Mouse (Mus musculus) kidney, adult 2 months (tissue): ENCODE measurements at regions not wholly inside any gene's neighbourhood (a gene's known extent, or its start where the extent isn't known, plus 50 kb on each side); places are given as distances from the start of the nearest gene placed in this dataset.
A peak's percentile ranks its signal among the peaks of the same experiment; 100 is the strongest.

Experiments used
- DNase-seq: peaks from one replicate; pipeline ENCODE4 v3.0.0; 2021
- H3K27ac ChIP-seq: fragments of 200-500 bp; 2 replicates; pipeline ENCODE4 v1.5.1; 2012; ENCODE audit warnings: low read depth, low read length, control low read depth, inconsistent platforms; ENCODE audit not compliant: insufficient read depth
- H3K27me3 ChIP-seq: fragments of 200-500 bp; replicated peaks from 2 replicates; pipeline ENCODE4 v1.6.1; 2012; ENCODE audit warnings: mild to moderate bottlenecking, moderate library complexity, low read length, inconsistent platforms; ENCODE audit not compliant: control insufficient read depth, insufficient read depth
- H3K36me3 ChIP-seq: fragments of 200-500 bp; 2 replicates; pipeline ENCODE4 v1.6.1; 2012; ENCODE audit warnings: mild to moderate bottlenecking, moderate library complexity, low read length, inconsistent platforms; ENCODE audit not compliant: control insufficient read depth, insufficient read depth
- H3K4me1 ChIP-seq: fragments of 200-500 bp; 2 replicates; pipeline ENCODE4 v1.6.1; 2011; ENCODE audit warnings: low read length; ENCODE audit not compliant: control insufficient read depth, insufficient read depth
- H3K4me3 ChIP-seq: fragments of 200-500 bp; 2 replicates; pipeline ENCODE4 v1.5.1; 2011; ENCODE audit warnings: mild to moderate bottlenecking, low read depth, low read length, control low read depth; ENCODE audit not compliant: insufficient read depth
- CTCF ChIP-seq: fragments of 200-500 bp; conservative IDR thresholded peaks from 2 replicates; pipeline ENCODE4 v1.5.1; 2011; ENCODE audit warnings: low read depth, mild to moderate bottlenecking, control low read depth, low read length, moderate library complexity, mixed read lengths; ENCODE audit not compliant: insufficient read depth, insufficient read length
- POLR2A ChIP-seq: fragments of 200-500 bp; IDR thresholded peaks from one replicate; pipeline ENCODE4 v1.6.1; 2011; ENCODE audit warnings: low read depth, low read length, control low read depth
- WGBS: fragments of 180-500 bp; shearing (Covaris S2); methylation state at CpG from one replicate; pipeline ENCODE4 v1.1.7; 2018; 5-methylcytosine and 5-hydroxymethylcytosine counted together

- no peak overlapping the region for H3K27ac ChIP-seq
- H3K36me3 ChIP-seq: no peaks in the 10 kb centered on the region
- WGBS: 88% methylated on average over 6 of the region's 6 CpGs
- H3K4me1 ChIP-seq: no peaks in the 10 kb centered on the region
- no peaks in the 10 kb centered on the region for H3K27me3 ChIP-seq
- TF ChIP-seq CTCF (no peak), POLR2A (no peak)
- H3K4me3 ChIP-seq: no peak overlapping the region
- DNase-seq: no peak
Observed at GRCm38 (mm10) chr8:116053043-116053442, 345.4 kb upstream of the Maf start.

GRCm38 (mm10) chr8:116048480-116048879 is 340.9 kb upstream of the Maf start:
- H3K27ac ChIP-seq: no peak overlapping the region
- no peaks in the 10 kb centered on the region for H3K36me3 ChIP-seq
- no peak for DNase-seq
- H3K27me3 ChIP-seq: no peaks in the 10 kb centered on the region
- H3K4me3 ChIP-seq: no peak overlapping the region
- TF ChIP-seq POLR2A: no peak
- TF ChIP-seq CTCF: no peak
- 77% methylated on average over 10 of the region's 10 CpGs for WGBS
- H3K4me1 ChIP-seq: no peaks in the 10 kb centered on the region

- H3K36me3 ChIP-seq: no peaks in the 10 kb centered on the region
- H3K4me3 ChIP-seq: no peak overlapping the region
- DNase-seq: no peak
- no peak overlapping the region for H3K27ac ChIP-seq
- no peak for TF ChIP-seq CTCF
- no peak for TF ChIP-seq POLR2A
- H3K4me1 ChIP-seq: no peaks in the 10 kb centered on the region
- WGBS: 86% methylated on average over 3 of the region's 3 CpGs
- no peaks in the 10 kb centered on the region for H3K27me3 ChIP-seq
Observed at GRCm38 (mm10) chr8:116046859-116047258, 339.3 kb upstream of the Maf start.

- Histone ChIP-seq H3K4me3 (no peak overlapping the region), H3K4me1 (no peaks in the 10 kb centered on the region), H3K27ac (no peak overlapping the region), H3K36me3 (no peaks in the 10 kb centered on the region), H3K27me3 (no peaks in the 10 kb centered on the region)
- 88% methylated on average over 3 of the region's 3 CpGs for WGBS
- no peak for DNase-seq
- TF ChIP-seq CTCF (no peak), POLR2A (no peak)
Observed at GRCm38 (mm10) chr8:116045526-116045925, 337.9 kb upstream of the Maf start.

- TF ChIP-seq POLR2A (no peak), CTCF (no peak)
- no peak for DNase-seq
- 93% methylated on average over 4 of the region's 4 CpGs for WGBS
Observed at GRCm38 (mm10) chr8:116043381-116043780, 335.8 kb upstream of the Maf start.

GRCm38 (mm10) chr8:116030966-116031365 is 323.4 kb upstream of the Maf start:
- no peak overlapping the region for H3K4me3 ChIP-seq
- H3K27me3 ChIP-seq: no peaks in the 10 kb centered on the region
- no peak for DNase-seq
- no peaks in the 10 kb centered on the region for H3K4me1 ChIP-seq
- no peaks in the 10 kb centered on the region for H3K36me3 ChIP-seq
- WGBS: 93% methylated on average over 10 of the region's 10 CpGs
- TF ChIP-seq POLR2A: no peak
- no peak for TF ChIP-seq CTCF
- no peak overlapping the region for H3K27ac ChIP-seq

More at GRCm38 (mm10) chr8:116043381-116043780, 335.8 kb upstream of the Maf start:
- Histone ChIP-seq H3K27me3 (no peaks in the 10 kb centered on the region), H3K4me1 (no peaks in the 10 kb centered on the region), H3K36me3 (no peaks in the 10 kb centered on the region), H3K27ac (no peak overlapping the region), H3K4me3 (no peak overlapping the region)

GRCm38 (mm10) chr8:116025321-116025720 is 317.7 kb upstream of the Maf start:
- Histone ChIP-seq H3K4me1 (no peaks in the 10 kb centered on the region), H3K36me3 (no peaks in the 10 kb centered on the region), H3K27me3 (no peaks in the 10 kb centered on the region), H3K27ac (no peak overlapping the region), H3K4me3 (no peak overlapping the region)
- no peak for TF ChIP-seq CTCF
- TF ChIP-seq POLR2A: no peak
- WGBS: 94% methylated on average over 2 of the region's 2 CpGs
- DNase-seq: no peak

GRCm38 (mm10) chr8:116024811-116025210 is 317.2 kb upstream of the Maf start:
- Histone ChIP-seq H3K27ac (no peak overlapping the region), H3K27me3 (no peaks in the 10 kb centered on the region), H3K36me3 (no peaks in the 10 kb centered on the region), H3K4me1 (no peaks in the 10 kb centered on the region), H3K4me3 (no peak overlapping the region)
- peak; percentile 26 for DNase-seq
- WGBS: 74% methylated on average over 4 of the region's 4 CpGs
- no peak for TF ChIP-seq CTCF
- TF ChIP-seq POLR2A: no peak
